Mouse (Mus musculus) regulatory T cell (primary cell): ENCODE data around the gene Zfp329.
"Not testable (repeated sequence)": the region's sequence is repeated elsewhere in the genome, so short reads cannot be mapped to it uniquely, and the experiment has no call there.

Experiments
- in situ Hi-C: fragments of 300-600 bp; cut with MboI, MseI; formaldehyde crosslinking; loops from one replicate; pipeline ENCODE4 v1.15.1; 2025; ENCODE audit warnings: high pct_unique_total_duplicates

The Zfp329 gene

GRCm38 (mm10) chr7:12818521-12819295, at the start of gene Zfp329:
Zfp329 (minus strand) TSS chr7:12818858.
- in situ Hi-C loops: no loop called here

DNA sequence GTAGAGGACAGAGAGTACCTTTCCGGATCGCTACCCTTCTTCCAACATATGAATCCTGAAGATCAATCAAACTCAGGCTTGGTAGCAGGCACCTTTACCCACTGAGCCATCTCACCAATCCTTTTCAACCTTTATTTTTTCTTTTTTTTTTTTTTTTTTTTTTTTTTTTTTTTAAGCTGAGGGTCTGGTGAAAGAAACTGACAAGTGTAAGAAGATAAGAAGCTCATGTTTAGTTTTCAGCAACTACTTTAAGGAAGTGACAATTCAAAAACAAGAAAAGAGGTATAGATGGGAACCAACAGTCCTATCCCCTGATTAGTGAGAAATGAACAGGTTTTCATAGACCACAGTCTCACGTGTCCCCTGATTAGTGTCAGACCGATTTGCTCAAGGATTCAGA, 17.1 kb upstream of the Zfp329 start:
- in situ Hi-C loops: no loop called here

DNA sequence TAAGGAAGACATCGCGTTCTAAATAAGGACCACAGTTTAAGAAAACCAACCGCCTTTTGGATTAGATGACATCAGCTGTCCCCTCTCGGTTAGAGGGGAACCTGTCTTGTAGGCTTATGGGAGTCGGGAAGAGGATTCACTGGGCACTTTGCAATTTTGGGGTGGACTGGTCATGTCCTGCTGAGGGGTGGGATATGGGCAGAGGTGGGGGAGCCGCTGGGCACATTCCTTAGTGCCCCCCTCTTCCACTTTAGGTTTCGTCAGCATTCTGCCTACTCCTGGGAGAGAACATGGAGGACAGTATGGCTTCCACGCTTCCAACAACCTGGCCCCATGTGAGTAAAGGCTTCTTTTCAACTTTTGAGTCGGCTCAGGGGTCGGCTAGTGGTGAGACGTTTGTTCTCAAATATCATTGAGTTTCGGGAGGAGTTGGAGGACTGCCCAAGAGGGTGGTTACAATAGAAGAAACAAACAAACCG, 16.6 kb upstream of the Zfp329 start:
- in situ Hi-C loops: no loop called here

GRCm38 (mm10) chr7:12834162-12835120, 15.8 kb upstream of the Zfp329 start, which contains the start of gene Zfp110:
Zfp110 (plus strand) TSS chr7:12834761.
- in situ Hi-C loops: no loop called here

DNA sequence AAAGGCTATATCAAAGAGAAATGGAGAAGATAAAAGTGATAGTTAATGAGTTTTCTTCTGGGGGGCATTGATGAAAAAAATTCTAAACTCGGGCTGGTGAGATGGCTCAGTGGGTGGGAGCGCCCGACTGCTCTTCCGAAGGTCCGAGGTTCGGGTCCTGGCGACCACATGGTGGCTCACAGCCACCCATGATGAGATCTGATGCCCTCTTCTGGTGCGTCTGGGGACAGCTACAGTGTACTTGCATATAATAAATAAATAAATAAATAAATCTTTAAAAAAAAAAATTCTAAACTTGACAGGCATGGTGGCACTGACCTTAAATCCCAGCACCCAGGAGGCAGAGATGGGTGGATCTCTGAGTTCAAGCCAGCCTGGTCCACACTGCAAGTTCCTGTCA, 3.1 kb downstream of the Zfp329 start:
- in situ Hi-C loops: no loop called here

- in situ Hi-C loops: no loop called here
Observed at GRCm38 (mm10) chr7:12803727-12804071, 15.0 kb downstream of the Zfp329 start.

DNA sequence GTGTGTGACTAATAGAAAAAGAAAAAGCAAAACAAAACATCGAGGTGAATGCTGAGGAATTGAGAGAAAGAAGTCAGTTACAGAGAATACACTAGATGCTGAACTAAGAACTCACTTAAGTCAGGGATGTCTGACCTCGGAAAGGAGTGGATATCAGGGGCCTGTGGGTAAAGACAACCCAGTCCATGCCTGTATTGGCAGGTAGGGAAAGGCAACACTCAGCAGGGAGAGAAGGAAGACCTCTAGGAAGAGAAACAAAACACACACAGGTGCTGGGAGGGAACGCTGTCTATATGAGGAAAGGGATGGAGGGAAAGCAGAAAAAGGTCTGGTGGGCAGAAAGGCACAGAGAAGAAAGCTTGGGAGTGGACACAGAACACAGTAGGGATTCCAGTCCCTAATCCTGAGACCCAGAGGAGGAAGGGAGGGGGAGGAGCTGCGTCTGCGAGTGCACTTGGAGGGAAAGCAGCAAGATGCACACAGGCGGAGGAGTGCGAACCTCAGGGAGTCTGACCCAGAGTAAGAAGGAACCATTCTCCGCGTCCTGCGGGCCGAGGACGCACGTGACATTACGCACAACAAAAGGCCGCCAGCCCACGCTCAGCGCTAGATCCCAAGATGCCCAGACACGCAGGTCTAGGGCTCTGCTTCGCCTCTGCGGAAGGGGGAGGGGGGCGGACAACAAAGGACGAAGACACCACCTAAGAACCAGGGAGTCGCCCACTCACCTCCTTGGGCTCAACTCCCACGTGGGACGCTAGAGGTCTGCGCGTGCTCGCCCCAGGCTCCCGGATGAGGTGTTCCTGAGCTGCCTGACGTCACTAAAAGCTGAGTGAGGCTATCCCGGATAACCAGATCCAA, 15.6 kb downstream of the Zfp329 start, which contains the start of gene Zscan18:
Zscan18 (minus strand) TSS at position 770 of the 861 bp plus-strand sequence.
- in situ Hi-C loops: no loop called here

DNA sequence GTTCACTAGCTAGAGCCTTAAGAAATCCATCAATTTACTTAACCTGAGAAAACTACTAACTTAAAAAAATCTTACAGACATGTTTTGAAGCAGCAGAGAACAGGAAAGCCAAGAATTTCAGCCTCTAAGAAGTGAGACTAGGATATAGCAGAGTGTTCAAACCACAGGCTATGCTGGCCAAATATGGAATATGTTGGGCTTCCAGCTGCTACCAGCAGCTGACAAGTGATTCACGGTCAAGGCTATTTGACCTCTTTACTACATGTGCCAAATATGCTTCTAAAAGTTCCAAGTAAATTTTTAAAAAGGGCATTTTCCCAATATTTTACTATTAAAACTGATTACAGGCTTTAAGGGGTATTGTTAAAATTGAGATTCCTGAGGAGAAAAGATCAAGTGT, 19.1 kb downstream of the Zfp329 start:
- in situ Hi-C loops: no loop called here

DNA sequence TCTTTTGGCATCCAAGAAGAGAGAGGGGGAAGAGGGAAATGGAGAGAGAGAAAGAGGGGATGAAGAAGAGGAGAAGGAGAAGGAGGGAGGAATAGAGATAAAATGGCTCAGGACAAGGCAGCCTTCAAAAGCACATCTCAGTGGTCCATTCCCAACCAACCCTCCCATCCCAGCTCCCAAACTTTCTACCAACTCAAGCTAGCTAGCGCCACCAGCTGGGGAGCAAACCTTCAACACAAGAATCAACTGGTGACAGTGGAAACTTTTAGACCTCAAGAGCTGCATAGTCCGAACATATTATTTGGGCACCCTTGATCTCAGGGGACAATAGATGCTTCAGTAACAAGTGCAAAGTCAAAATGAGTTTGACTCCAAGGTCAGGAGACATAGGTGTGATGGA, 20.7 kb downstream of the Zfp329 start:
- in situ Hi-C loops: no loop called here

DNA sequence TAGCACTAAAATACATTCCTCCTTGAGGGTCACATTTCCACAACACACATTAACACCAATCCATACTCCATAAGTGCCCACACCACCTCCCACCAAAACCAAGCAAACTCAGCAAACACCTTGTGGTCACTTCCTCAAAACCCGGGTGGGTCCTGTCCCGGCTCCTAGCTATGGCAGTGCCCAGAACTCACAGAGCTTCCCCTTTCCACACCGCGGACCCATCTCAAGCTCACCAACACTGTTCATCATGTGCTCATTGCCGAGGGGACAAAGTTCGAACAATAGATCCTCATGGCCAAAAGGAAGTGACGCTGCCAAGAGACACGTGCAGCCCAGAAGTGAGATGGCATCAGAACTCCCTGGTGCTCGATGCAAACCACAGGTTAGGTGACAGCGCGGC, 26.0 kb downstream of the Zfp329 start:
- in situ Hi-C loops: not testable (repeated sequence)

DNA sequence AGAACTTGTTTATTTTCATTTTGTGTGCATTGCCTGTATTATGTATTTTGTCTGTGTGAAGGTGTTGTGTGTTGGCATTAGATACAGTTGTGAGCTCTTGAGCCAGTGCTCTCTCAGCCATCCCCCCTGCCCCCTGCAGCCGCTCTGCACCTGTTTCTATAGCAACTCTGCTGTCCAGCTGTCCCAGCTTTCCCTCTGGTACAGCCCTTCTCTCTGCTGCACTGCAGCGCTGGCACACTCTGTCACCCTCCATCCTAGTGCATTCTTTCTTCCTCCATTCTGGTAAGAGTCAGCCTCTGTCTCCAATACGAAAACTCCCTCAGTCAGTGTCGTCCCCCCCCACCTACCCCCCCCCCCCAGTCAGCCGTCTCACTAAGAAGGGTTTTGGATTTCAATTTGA, 30.6 kb downstream of the Zfp329 start:
- in situ Hi-C loops: no loop called here

DNA sequence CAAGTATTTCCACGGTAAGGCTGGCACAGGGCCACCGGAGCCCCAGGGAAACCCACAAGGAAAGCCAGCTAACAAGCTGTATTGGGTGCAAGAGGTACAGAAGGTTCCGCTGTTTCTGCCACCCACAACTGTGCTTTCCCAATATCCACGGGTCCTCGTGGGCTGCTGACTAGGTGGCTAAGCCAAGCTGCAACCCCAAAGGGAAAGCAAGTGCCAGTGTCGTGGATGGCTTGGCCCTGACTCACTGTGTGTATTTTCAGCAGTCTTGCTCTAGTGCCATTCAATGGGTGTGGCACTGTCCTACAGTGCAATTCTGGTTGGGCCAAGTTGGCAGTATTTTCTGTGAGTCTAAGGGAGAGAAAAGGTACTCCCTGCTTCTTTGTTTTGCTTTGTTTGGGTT, 31.3 kb downstream of the Zfp329 start:
- in situ Hi-C loops: no loop called here

- in situ Hi-C loops: no loop called here
Observed at GRCm38 (mm10) chr7:12780151-12780830, 38.4 kb downstream of the Zfp329 start.

- in situ Hi-C loops: no loop called here
Observed at GRCm38 (mm10) chr7:12779782-12780150, 38.9 kb downstream of the Zfp329 start.

DNA sequence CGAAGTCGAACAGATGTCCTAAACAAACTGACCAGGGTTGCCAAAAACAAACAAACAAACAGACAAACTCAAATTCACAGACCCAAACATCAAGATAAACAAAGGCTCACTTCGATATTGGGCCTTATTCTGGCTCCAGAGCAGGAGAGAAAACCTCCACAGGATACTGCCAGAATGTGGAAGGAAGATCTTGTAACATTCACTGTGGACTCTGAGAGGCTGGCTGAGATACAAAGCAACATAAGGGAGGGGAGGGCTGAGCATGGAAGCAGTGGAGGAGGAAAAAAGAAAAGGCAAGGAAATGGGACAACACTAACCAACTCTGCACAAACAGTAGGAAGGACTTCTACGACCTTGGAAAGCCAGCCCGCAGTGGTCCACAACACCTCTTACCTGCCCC, 39.5 kb downstream of the Zfp329 start:
- in situ Hi-C loops: no loop called here

DNA sequence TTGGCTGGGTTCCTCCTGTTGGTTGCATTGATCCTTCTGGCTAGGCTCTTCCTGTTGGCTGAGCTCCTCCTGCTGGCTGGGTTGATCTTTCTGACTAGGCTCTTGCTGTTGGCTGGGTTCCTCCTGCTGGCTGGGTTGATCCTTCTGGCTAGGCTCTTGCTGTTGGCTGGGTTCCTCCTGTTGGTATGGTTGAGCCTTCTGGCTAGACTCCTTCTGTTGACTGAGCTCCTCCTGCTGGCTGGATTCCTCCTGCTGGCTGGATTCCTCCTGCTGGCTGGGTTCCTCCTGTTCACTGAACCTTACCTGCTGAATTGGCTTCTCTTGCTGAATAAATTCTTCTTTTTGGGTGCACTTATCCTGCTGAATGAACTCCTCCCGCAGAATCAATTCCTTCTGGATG, 44.1 kb downstream of the Zfp329 start:
- in situ Hi-C loops: no loop called here

DNA sequence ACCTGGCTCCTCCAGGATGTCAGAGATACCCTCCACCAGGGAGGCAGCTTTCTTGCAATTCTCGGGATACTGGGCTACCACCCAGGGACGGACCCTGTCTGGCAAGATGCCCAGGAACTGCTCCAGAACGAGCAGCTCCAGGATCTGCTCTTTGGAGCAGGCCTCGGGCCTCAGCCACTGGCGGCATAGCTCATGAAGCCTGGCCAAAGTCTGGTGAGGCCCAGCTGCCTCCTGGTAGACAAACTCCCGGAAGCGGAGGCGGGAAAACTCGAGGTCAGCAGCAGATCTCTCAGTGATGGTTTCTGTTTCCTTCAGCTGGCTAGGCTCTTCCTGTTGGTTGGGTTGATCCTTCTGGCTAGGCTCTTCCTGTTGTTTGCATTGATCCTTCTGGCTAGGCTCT, 44.5 kb downstream of the Zfp329 start:
- in situ Hi-C loops: no loop called here
